Mouse (Mus musculus) layer of hippocampus, adult 2 months (tissue): ENCODE measurements around the gene Col4a2. TPM values are rescaled to one million over a fixed set of nuclear protein-coding genes. Genes with fewer than 3 reads are reported as not detected.

Experiments used
- DNase-seq, 2 experiments: peaks; one replicate each; pipeline ENCODE4 v3.0.0; 2022; ENCODE audit warnings: low spot score in 2 of 2
- H3K27ac ChIP-seq: fragments of 200-600 bp; 2 replicates; pipeline ENCODE4 v1.8.1; 2022
- H3K4me3 ChIP-seq: fragments of 200-600 bp; 2 replicates; pipeline ENCODE4 v1.8.1; 2022; ENCODE audit warnings: mild to moderate bottlenecking
- CTCF ChIP-seq: fragments of 200-600 bp; conservative IDR thresholded peaks from 2 replicates; pipeline ENCODE4 v1.8.1; 2022; ENCODE audit warnings: antibody characterized with exemption, mild to moderate bottlenecking, moderate library complexity
- long read RNA-seq, 2 experiments: library from polyadenylated mRNA; stranded (forward); transcript quantifications; one replicate each; pipeline ENCODE4 v2.0.0; 2021; ENCODE audit warnings: borderline mapping rate in 2 of 2
- total RNA-seq, 2 experiments: library from RNA; stranded (reverse); gene quantifications; 2 replicates each; pipeline ENCODE4 v1.2.3; 2021

Gene Col4a2
- 10 to 100 TPM; 53.7 to 55.4 TPM for total RNA-seq
- long read RNA-seq, experiment 1, full-length matches to known transcripts = 30 of 122 reads
- long read RNA-seq, experiment 1, partial matches to known transcripts = 88 of 122 reads
- long read RNA-seq, experiment 1, other reads (novel, unspliced or antisense) = 4 of 122 reads
- long read RNA-seq, experiment 2, full-length matches to known transcripts = 35 of 132 reads
- long read RNA-seq, experiment 2, partial matches to known transcripts = 90 of 132 reads
- long read RNA-seq, experiment 2, other reads (novel, unspliced or antisense) = 7 of 132 reads

- H3K4me3 ChIP-seq = peak within 1 kb of the TSS; percentile 67
- no peak; the same call in 1 of the 2 replicates for TF ChIP-seq CTCF
- DNase-seq = peak; percentile 74 to 76
- H3K27ac ChIP-seq = peak within 1 kb of the TSS; percentile 93
These were observed at the start of gene Col4a2, which contains the start of gene Col4a1 for GRCm38 (mm10) chr8:11312349-11313175. TSS of gene Col4a2 (plus strand) at chr8:11312805. TSS of gene Col4a1 (minus strand) at chr8:11312826.

GRCm38 (mm10) chr8:11263848-11264247, 48.8 kb upstream of the Col4a2 start:
- no peak for TF ChIP-seq CTCF
- no peak for DNase-seq
- no peak overlapping the region for H3K27ac ChIP-seq
- no peak overlapping the region for H3K4me3 ChIP-seq

- Histone ChIP-seq H3K4me3 (no peak overlapping the region), H3K27ac (no peak overlapping the region)
- no peak for TF ChIP-seq CTCF
- no peak for DNase-seq
These were observed 46.6 kb upstream of the Col4a2 start for GRCm38 (mm10) chr8:11265971-11266370.

GRCm38 (mm10) chr8:11266471-11266870, 46.1 kb upstream of the Col4a2 start:
- Histone ChIP-seq H3K27ac (no peak overlapping the region), H3K4me3 (no peak overlapping the region)
- no peak for TF ChIP-seq CTCF
- no peak for DNase-seq

GRCm38 (mm10) chr8:11268753-11269152, 43.9 kb upstream of the Col4a2 start:
- DNase-seq = no peak
- no peak for TF ChIP-seq CTCF

GRCm38 (mm10) chr8:11270826-11271225, 41.8 kb upstream of the Col4a2 start:
- H3K4me3 ChIP-seq = no peak overlapping the region
- H3K27ac ChIP-seq = no peak overlapping the region
- DNase-seq = no peak
- TF ChIP-seq CTCF = no peak

More at GRCm38 (mm10) chr8:11268753-11269152, 43.9 kb upstream of the Col4a2 start:
- peak overlapping the region; percentile 3; the same call in 1 of the 2 replicates for H3K4me3 ChIP-seq
- peak overlapping the region; percentile 12; the same call in 1 of the 2 replicates for H3K27ac ChIP-seq

GRCm38 (mm10) chr8:11272205-11272604, 40.4 kb upstream of the Col4a2 start:
- Histone ChIP-seq H3K27ac (0 out of 2 replicates have a peak overlapping the region, but pooled peaks have one; percentile 29), H3K4me3 (no peak overlapping the region)
- TF ChIP-seq CTCF = no peak

GRCm38 (mm10) chr8:11273506-11274158, 39.0 kb upstream of the Col4a2 start:
- peak overlapping the region; percentile 63 for H3K27ac ChIP-seq
- peak; percentile 85 to 94 for DNase-seq
- no peak overlapping the region for H3K4me3 ChIP-seq
- TF ChIP-seq CTCF = no peak

More at GRCm38 (mm10) chr8:11272205-11272604, 40.4 kb upstream of the Col4a2 start:
- DNase-seq = no peak

GRCm38 (mm10) chr8:11274415-11274814, 38.2 kb upstream of the Col4a2 start:
- no peak for DNase-seq
- TF ChIP-seq CTCF = no peak
- peak overlapping the region; percentile 63; the same call in 1 of the 2 replicates for H3K27ac ChIP-seq
- no peak overlapping the region for H3K4me3 ChIP-seq

GRCm38 (mm10) chr8:11276286-11276685, 36.3 kb upstream of the Col4a2 start:
- TF ChIP-seq CTCF = no peak
- no peak for DNase-seq
- Histone ChIP-seq H3K27ac (no peak overlapping the region), H3K4me3 (no peak overlapping the region)

- no peak for TF ChIP-seq CTCF
- Histone ChIP-seq H3K4me3 (no peak overlapping the region), H3K27ac (peak overlapping the region; percentile 64; the same call in 1 of the 2 replicates)
- no peak for DNase-seq
These were observed 35.0 kb upstream of the Col4a2 start for GRCm38 (mm10) chr8:11277602-11278051.

GRCm38 (mm10) chr8:11278101-11278611, 34.4 kb upstream of the Col4a2 start:
- Histone ChIP-seq H3K4me3 (no peak overlapping the region), H3K27ac (peak overlapping the region; percentile 64; the same call in 1 of the 2 replicates)
- no peak for DNase-seq
- TF ChIP-seq CTCF = no peak
